ENCODE assay signal across 8 mouse cellular contexts in genomic region chr9:77753853-77754727, GRCm38 (mm10). TPM values are rescaled to one million over a fixed set of nuclear protein-coding genes. Genes with fewer than 3 reads are reported as not detected.
A peak's percentile ranks its signal among the peaks of the same experiment; 100 is the strongest.
DNase-seq lines count a peak whose midpoint lies in the region; ATAC-seq and TF ChIP-seq lines count a peak whose summit lies in the region.

TSS of gene Gclc (plus strand) at chr9:77754535.

- H3K4me3 ChIP-seq in gastrocnemius, adult 2 months, result peak within 1 kb of the TSS; percentile 82
- peak within 1 kb of the TSS; percentile 93 for H3K4me3 ChIP-seq in hindbrain, embryonic 16.5 days (ENCODE audit: low read length)

- H3K27ac ChIP-seq in gastrocnemius, adult 2 months, result peak within 1 kb of the TSS; percentile 90
- H3K27ac ChIP-seq in hindbrain, embryonic 16.5 days (ENCODE audit: low read depth, low read length), result peak within 1 kb of the TSS; percentile 86

- H3K4me1 ChIP-seq in hindbrain, embryonic 16.5 days (ENCODE audit: control insufficient read depth, insufficient read depth, low read depth, low read length), result peaks cover 17% of the 10 kb centered on the region

- WGBS in hindbrain, embryonic 16.5 days, result 10% methylated on average over 44 of the region's 54 CpGs

- H3K4me2 ChIP-seq in hindbrain, embryonic 16.5 days (ENCODE audit: low read length), result peak within 1 kb of the TSS; percentile 73

- no peak for TF ChIP-seq CTCF in gastrocnemius, adult 2 months (IDR thresholded peaks at IDR 0.05)

- intact Hi-C loops in gastrocnemius, adult 2 months (cut with DNase I), result loop anchor here (5.0 kb wide), 1 partner anchor 142 kb away; no protein-coding TSS in a partner anchor

- no peaks in the 10 kb centered on the region for H3K9me3 ChIP-seq in hindbrain, embryonic 16.5 days (ENCODE audit: control insufficient read depth, low read length)

- no peaks in the 10 kb centered on the region for H3K27me3 ChIP-seq in hindbrain, embryonic 16.5 days (replicated peaks; ENCODE audit: control insufficient read depth, insufficient read depth, low read length)

- DNase-seq in ZHBTc4 (ENCODE audit: low read depth, low spot score), result peak; percentile 94
- peak; percentile 95 for DNase-seq in gastrocnemius, adult 2 months
- DNase-seq in left cerebral cortex, adult 18-20 months (ENCODE audit: low spot score in 2 of 2), result peak; percentile 84 to 91
- DNase-seq in lung, postnatal 4 days, result peak; percentile 93 to 95
- peak; percentile 94 for DNase-seq in retina, postnatal 1 day
- peak; percentile 96 for DNase-seq in thymus, postnatal 4 days

- no peaks in the 10 kb centered on the region for H3K36me3 ChIP-seq in hindbrain, embryonic 16.5 days (ENCODE audit: control insufficient read depth, insufficient read depth, low read length)

- ATAC-seq in common myeloid progenitor, adult 5-6 weeks (replicated peaks; ENCODE audit: low read depth, poor library complexity, severe bottlenecking), result peak; percentile 43
- ATAC-seq in hindbrain, embryonic 16.5 days, result peak; percentile 89

- H3K9ac ChIP-seq in hindbrain, embryonic 16.5 days (ENCODE audit: low read depth, low read length), result peak within 1 kb of the TSS; percentile 89

RNA-seq across cellular contexts. Expression of gene Gclc, which starts in this region (rescaled TPM):
- 48.4 and 57.5 TPM in 2 replicates for total RNA-seq in common myeloid progenitor, adult 5-6 weeks (2017)
- 10 to 100 TPM in 1 of 2 experiments, 1 to 10 TPM in 1; 8.9 to 11.2 TPM for total RNA-seq in gastrocnemius, adult 2 months (2021)
- polyA plus RNA-seq in hindbrain, embryonic 16.5 days (2015; fragmentation: Nextera tagmentation; extraction: Ambion mirVana), result 14.1 and 15.4 TPM in 2 replicates
- 10 to 100 TPM; 44.0 to 49.5 TPM for total RNA-seq in left cerebral cortex, adult 18-20 months (2021)

Comparison
In these comparisons a context has a peak if more than half of its experiments do, and no peak if none do; other contexts are left out.
1. Peak in every context shown above with its lines: DNase-seq, ATAC-seq, H3K4me3 ChIP-seq and H3K27ac ChIP-seq.